Mouse (Mus musculus) liver (tissue): ENCODE results near the gene Tnni2.

Experiments used
- DNase-seq: peaks from one replicate; pipeline ENCODE4 v3.0.0-alpha.2; 2020; ENCODE audit warnings: mixed read lengths

The Tnni2 gene

GRCm38 (mm10) chr7:142431106-142431505, 10.5 kb upstream of the Tnni2 start:
- DNase-seq = no peak

GRCm38 (mm10) chr7:142433623-142434022, 8.0 kb upstream of the Tnni2 start:
- no peak for DNase-seq

GRCm38 (mm10) chr7:142434137-142434865, 7.3 kb upstream of the Tnni2 start, which contains the start of gene Syt8:
Syt8 (plus strand) TSS chr7:142434850.
- no peak for DNase-seq

GRCm38 (mm10) chr7:142435524-142435923, 6.1 kb upstream of the Tnni2 start:
- DNase-seq = peak; percentile 64

- no peak for DNase-seq
These were observed 4.3 kb upstream of the Tnni2 start for GRCm38 (mm10) chr7:142437324-142437723.

- no peak for DNase-seq
These were observed 1.6 kb upstream of the Tnni2 start for GRCm38 (mm10) chr7:142439966-142440365.

GRCm38 (mm10) chr7:142440657-142441114, 922 bp upstream of the Tnni2 start:
- peak; percentile 46 for DNase-seq

GRCm38 (mm10) chr7:142442081-142442907, 686 bp downstream of the Tnni2 start:
- no peak for DNase-seq

- no peak for DNase-seq
These were observed 1.4 kb downstream of the Tnni2 start for GRCm38 (mm10) chr7:142442908-142443420.

GRCm38 (mm10) chr7:142443474-142443873, 1.9 kb downstream of the Tnni2 start:
- no peak for DNase-seq

- DNase-seq = no peak
These were observed 2.6 kb downstream of the Tnni2 start for GRCm38 (mm10) chr7:142444171-142444570.

GRCm38 (mm10) chr7:142445324-142445723, 3.7 kb downstream of the Tnni2 start:
- no peak for DNase-seq

- DNase-seq = no peak
These were observed 4.7 kb downstream of the Tnni2 start for GRCm38 (mm10) chr7:142446264-142446663.

GRCm38 (mm10) chr7:142449038-142449617, 7.5 kb downstream of the Tnni2 start:
- no peak for DNase-seq

GRCm38 (mm10) chr7:142454706-142455105, 13.1 kb downstream of the Tnni2 start:
- DNase-seq = no peak

GRCm38 (mm10) chr7:142455251-142455650, 13.6 kb downstream of the Tnni2 start:
- DNase-seq = no peak

- no peak for DNase-seq
These were observed 15.2 kb downstream of the Tnni2 start for GRCm38 (mm10) chr7:142456806-142457205.

- no peak for DNase-seq
These were observed 15.7 kb downstream of the Tnni2 start for GRCm38 (mm10) chr7:142457227-142457811.

- DNase-seq = peak; percentile 26
These were observed 16.4 kb downstream of the Tnni2 start for GRCm38 (mm10) chr7:142458026-142458425.

GRCm38 (mm10) chr7:142458676-142459298, 17.2 kb downstream of the Tnni2 start:
- peak; percentile 0 for DNase-seq

- no peak for DNase-seq
These were observed 17.7 kb downstream of the Tnni2 start for GRCm38 (mm10) chr7:142459299-142459691.

GRCm38 (mm10) chr7:142460636-142461077, 19.0 kb downstream of the Tnni2 start, which contains the start of gene Lsp1:
Lsp1 (plus strand) TSS chr7:142460809.
- no peak for DNase-seq
